Mouse (Mus musculus) intestine, postnatal 0 days (tissue): ENCODE results near the gene 2410004P03Rik. TPM values are rescaled to one million over a fixed set of nuclear protein-coding genes. Genes with fewer than 3 reads are reported as not detected.
"Not testable (repeated sequence)": the region's sequence is repeated elsewhere in the genome, so short reads cannot be mapped to it uniquely, and the experiment has no call there.

Experiments
- ATAC-seq: fragments of 200-750 bp; cut with Nextera tagmentation; 2 replicates; pipeline ENCODE4 v1.8.0; 2017; ENCODE audit warnings: mild to moderate bottlenecking, moderate TSS enrichment, moderate library complexity
- H3K27ac ChIP-seq: fragments of 300-500 bp; sonication (generic); 2 replicates; pipeline ENCODE4 v1.5.1; 2014; ENCODE audit warnings: mild to moderate bottlenecking, low read depth, low read length, moderate library complexity
- H3K27me3 ChIP-seq: fragments of 300-500 bp; sonication (generic); replicated peaks from 2 replicates; pipeline ENCODE4 v1.6.1; 2014; ENCODE audit warnings: low read length, mixed read lengths; ENCODE audit not compliant: control insufficient read depth, insufficient read depth
- H3K36me3 ChIP-seq: fragments of 300-500 bp; sonication (generic); 2 replicates; pipeline ENCODE4 v1.6.1; 2014; ENCODE audit warnings: mild to moderate bottlenecking, moderate library complexity; ENCODE audit not compliant: control insufficient read depth, insufficient read depth
- H3K4me1 ChIP-seq: fragments of 300-500 bp; sonication (generic); replicated peaks from 2 replicates; pipeline ENCODE4 v1.6.1; 2014; ENCODE audit warnings: antibody characterized with exemption, low read length, mixed read lengths; ENCODE audit not compliant: control insufficient read depth, insufficient read depth
- H3K4me2 ChIP-seq: fragments of 300-500 bp; sonication (generic); replicated peaks from 2 replicates; pipeline ENCODE4 v1.6.1; 2014; ENCODE audit warnings: low read depth, mild to moderate bottlenecking, moderate library complexity
- H3K4me3 ChIP-seq: fragments of 300-500 bp; sonication (generic); 2 replicates; pipeline ENCODE4 v1.5.1; 2014; ENCODE audit warnings: low read depth, low read length
- H3K9ac ChIP-seq: fragments of 300-500 bp; sonication (generic); 2 replicates; pipeline ENCODE4 v1.6.1; 2014; ENCODE audit warnings: mild to moderate bottlenecking, low read depth, low read length
- H3K9me3 ChIP-seq: fragments of 300-500 bp; sonication (generic); 2 replicates; pipeline ENCODE4 v1.6.1; 2016; ENCODE audit warnings: mixed run types; ENCODE audit not compliant: control insufficient read depth
- CTCF ChIP-seq: sonication (generic); IDR thresholded peaks from 2 replicates; pipeline ENCODE4 v1.5.1; 2016; ENCODE audit warnings: low read depth, mild to moderate bottlenecking, control low read depth, antibody characterized with exemption, moderate library complexity
- WGBS: fragments of 180-500 bp; shearing (Covaris S2); extraction: QIAGEN DNeasy Blood & Tissue Kit; methylation state at CpG from one replicate; pipeline ENCODE4 v1.1.7; 2014; 5-methylcytosine and 5-hydroxymethylcytosine counted together
- polyA plus RNA-seq: library from polyadenylated mRNA; unstranded; fragments of >200 nt; fragmentation: Nextera tagmentation; extraction: Ambion mirVana; gene quantifications from 2 replicates; pipeline ENCODE4 v1.2.1, GENCODE M21; 2015

2410004P03Rik gene
- polyA plus RNA-seq, 1 experiment from 2014 or later, result 0.18 TPM

GRCm38 (mm10) chr12:17032694-17033463 lies 21.4 kb upstream of the 2410004P03Rik start:
- H3K4me2 ChIP-seq, result no peak overlapping the region
- H3K9me3 ChIP-seq, result no peaks in the 10 kb centered on the region
- no peak for ATAC-seq
- WGBS, result 40% methylated on average over 13 of the region's 13 CpGs
- H3K27ac ChIP-seq, result no peak overlapping the region
- peak; percentile 87 for TF ChIP-seq CTCF
- no peak overlapping the region for H3K9ac ChIP-seq
- no peaks in the 10 kb centered on the region for H3K36me3 ChIP-seq
- H3K4me1 ChIP-seq, result no peaks in the 10 kb centered on the region
- no peaks in the 10 kb centered on the region for H3K27me3 ChIP-seq
- H3K4me3 ChIP-seq, result no peak overlapping the region

- Histone ChIP-seq H3K9me3 (no peaks in the 10 kb centered on the region), H3K36me3 (no peaks in the 10 kb centered on the region), H3K4me3 (no peak overlapping the region), H3K27me3 (no peaks in the 10 kb centered on the region), H3K9ac (no peak overlapping the region), H3K4me1 (no peaks in the 10 kb centered on the region), H3K27ac (no peak overlapping the region), H3K4me2 (no peak overlapping the region)
- no peak for ATAC-seq
- WGBS, result 88% methylated on average over 6 of the region's 6 CpGs
- no peak for TF ChIP-seq CTCF
Measured at GRCm38 (mm10) chr12:17024554-17025110, 13.1 kb upstream of the 2410004P03Rik start.

GRCm38 (mm10) chr12:17022145-17022544 lies 10.6 kb upstream of the 2410004P03Rik start:
- Histone ChIP-seq H3K9me3 (no peaks in the 10 kb centered on the region), H3K4me2 (no peak overlapping the region), H3K36me3 (no peaks in the 10 kb centered on the region), H3K27me3 (no peaks in the 10 kb centered on the region), H3K4me1 (no peaks in the 10 kb centered on the region), H3K4me3 (no peak overlapping the region), H3K27ac (no peak overlapping the region), H3K9ac (no peak overlapping the region)
- no peak for ATAC-seq
- WGBS, result 89% methylated on average over 4 of the region's 4 CpGs
- TF ChIP-seq CTCF, result no peak

GRCm38 (mm10) chr12:17021125-17021524 lies 9.6 kb upstream of the 2410004P03Rik start:
- ATAC-seq, H3K4me1 ChIP-seq, H3K27me3 ChIP-seq, H3K4me2 ChIP-seq, H3K9ac ChIP-seq, H3K27ac ChIP-seq, H3K36me3 ChIP-seq, H3K4me3 ChIP-seq, H3K9me3 ChIP-seq: not testable (repeated sequence)
- WGBS, result 71% methylated on average over 4 of the region's 4 CpGs

GRCm38 (mm10) chr12:17018468-17018867 lies 6.9 kb upstream of the 2410004P03Rik start:
- 26% methylated on average over 4 of the region's 4 CpGs for WGBS
- Histone ChIP-seq H3K9me3 (no peaks in the 10 kb centered on the region), H3K4me2 (no peak overlapping the region), H3K27ac (no peak overlapping the region), H3K36me3 (no peaks in the 10 kb centered on the region), H3K27me3 (no peaks in the 10 kb centered on the region), H3K4me1 (no peaks in the 10 kb centered on the region), H3K9ac (no peak overlapping the region), H3K4me3 (no peak overlapping the region)
- TF ChIP-seq CTCF, result peak; percentile 70
- ATAC-seq, result no peak

- no peak overlapping the region for H3K27ac ChIP-seq
- no peak for ATAC-seq
- 77% methylated on average over 2 of the region's 2 CpGs for WGBS
- H3K9ac ChIP-seq, result no peak overlapping the region
- H3K9me3 ChIP-seq, result no peaks in the 10 kb centered on the region
- TF ChIP-seq CTCF, result no peak
- no peaks in the 10 kb centered on the region for H3K4me1 ChIP-seq
- H3K4me2 ChIP-seq, result no peak overlapping the region
- no peaks in the 10 kb centered on the region for H3K36me3 ChIP-seq
- no peaks in the 10 kb centered on the region for H3K27me3 ChIP-seq
- H3K4me3 ChIP-seq, result no peak overlapping the region
Measured at GRCm38 (mm10) chr12:17015711-17016110, 4.2 kb upstream of the 2410004P03Rik start.
